Mouse (Mus musculus): ENCODE results near the gene Olfr418. TPM values are rescaled to one million over a fixed set of nuclear protein-coding genes. Genes with fewer than 3 reads are reported as not detected.

Gene Olfr418
- polyA plus RNA-seq, 1 experiment from 2014 or later: not detected

Other genes starting within 250 kb of the Olfr418 start
- not detected in 2 replicates for gene Olfr1408, start 128.6 kb upstream of the Olfr418 start, polyA plus RNA-seq (2015; fragmentation: Nextera tagmentation; extraction: Ambion mirVana)
- gene Olfr1406, start 75.4 kb upstream of the Olfr418 start, polyA plus RNA-seq (2015; fragmentation: Nextera tagmentation; extraction: Ambion mirVana): not detected in 2 replicates
- not detected in 2 replicates for gene Olfr218, start 68.2 kb upstream of the Olfr418 start, polyA plus RNA-seq (2015; fragmentation: Nextera tagmentation; extraction: Ambion mirVana)
- gene Olfr1404, start 53.6 kb upstream of the Olfr418 start, polyA plus RNA-seq (2015; fragmentation: Nextera tagmentation; extraction: Ambion mirVana): not detected in 2 replicates
- gene Fcer1a, start 38.8 kb upstream of the Olfr418 start, polyA plus RNA-seq (2015; fragmentation: Nextera tagmentation; extraction: Ambion mirVana): 0.13 TPM in 1 of 2 replicates, not detected in the other
- gene Mptx2, start 11.8 kb downstream of the Olfr418 start, polyA plus RNA-seq (2015; fragmentation: Nextera tagmentation; extraction: Ambion mirVana): not detected in 2 replicates
- gene Ackr1, start 67.7 kb downstream of the Olfr418 start, polyA plus RNA-seq (2015; fragmentation: Nextera tagmentation; extraction: Ambion mirVana): 61.5 and 68.9 TPM in 2 replicates
- gene Aim2, start 84.9 kb downstream of the Olfr418 start, polyA plus RNA-seq (2015; fragmentation: Nextera tagmentation; extraction: Ambion mirVana): 4.3 and 5.1 TPM in 2 replicates
- 1.1 and 1.5 TPM in 2 replicates for gene Cadm3, start 101.7 kb downstream of the Olfr418 start, polyA plus RNA-seq (2015; fragmentation: Nextera tagmentation; extraction: Ambion mirVana)
- gene Ifi206, start 225.0 kb downstream of the Olfr418 start, polyA plus RNA-seq (2015; fragmentation: Nextera tagmentation; extraction: Ambion mirVana): 0.10 and 0.12 TPM in 2 replicates

Data from liver, embryonic 13.5 days (tissue).